Mouse (Mus musculus) midbrain, embryonic 11.5 days (tissue): ENCODE results near the gene Crocc2. TPM values are rescaled to one million over a fixed set of nuclear protein-coding genes. Genes with fewer than 3 reads are reported as not detected.

Experiments
- ATAC-seq: fragments of 200-750 bp; cut with Nextera tagmentation; 2 replicates; pipeline ENCODE4 v1.8.0; 2017; ENCODE audit warnings: moderate TSS enrichment, moderate library complexity; ENCODE audit not compliant: low FRiP score
- DNase-seq: peaks from one replicate; pipeline ENCODE4 v3.0.0; 2015; ENCODE audit warnings: low spot score; ENCODE audit errors: missing footprints
- H3K27ac ChIP-seq: fragments of 300-500 bp; sonication (generic); 2 replicates; pipeline ENCODE4 v1.5.1; 2014; ENCODE audit warnings: low read depth, low read length
- H3K27me3 ChIP-seq: fragments of 300-500 bp; sonication (generic); 2 replicates; pipeline ENCODE4 v1.6.1; 2014; ENCODE audit warnings: mild to moderate bottlenecking, low read length, moderate library complexity, mixed read lengths; ENCODE audit not compliant: control insufficient read depth, insufficient read depth
- H3K36me3 ChIP-seq: fragments of 300-500 bp; sonication (generic); 2 replicates; pipeline ENCODE4 v1.6.1; 2014; ENCODE audit warnings: mild to moderate bottlenecking, low read length, moderate library complexity, mixed read lengths; ENCODE audit not compliant: control insufficient read depth, insufficient read depth
- H3K4me1 ChIP-seq: fragments of 300-500 bp; sonication (generic); 2 replicates; pipeline ENCODE4 v1.6.1; 2014; ENCODE audit warnings: low read length; ENCODE audit not compliant: control insufficient read depth, insufficient read depth
- H3K4me2 ChIP-seq: fragments of 300-500 bp; sonication (generic); 2 replicates; pipeline ENCODE4 v1.6.1; 2014; ENCODE audit warnings: mild to moderate bottlenecking, moderate library complexity
- H3K4me3 ChIP-seq: fragments of 300-500 bp; sonication (generic); 2 replicates; pipeline ENCODE4 v1.5.1; 2014; ENCODE audit warnings: low read depth, low read length
- H3K9ac ChIP-seq: fragments of 300-500 bp; sonication (generic); 2 replicates; pipeline ENCODE4 v1.6.1; 2014; ENCODE audit warnings: low read length
- H3K9me3 ChIP-seq: fragments of 300-500 bp; sonication (generic); 2 replicates; pipeline ENCODE4 v1.6.1; 2016; ENCODE audit warnings: low read length; ENCODE audit not compliant: control insufficient read depth
- WGBS: fragments of 180-500 bp; shearing (Covaris S2); extraction: QIAGEN DNeasy Blood & Tissue Kit; methylation state at CpG from one replicate; pipeline ENCODE4 v1.1.7; 2014; 5-methylcytosine and 5-hydroxymethylcytosine counted together
- microRNA-seq: library from miRNA; unstranded; fragments of <30 nt; microRNA quantifications from one replicate; pipeline ENCODE4, GENCODE M21; 2017
- polyA plus RNA-seq: library from polyadenylated mRNA; unstranded; fragments of >200 nt; fragmentation: Nextera tagmentation; extraction: Ambion mirVana; gene quantifications from 2 replicates; pipeline ENCODE4 v1.2.1, GENCODE M21; 2014

Crocc2 gene
- polyA plus RNA-seq, 1 experiment from 2014 or later, result 0.11 TPM

DNA sequence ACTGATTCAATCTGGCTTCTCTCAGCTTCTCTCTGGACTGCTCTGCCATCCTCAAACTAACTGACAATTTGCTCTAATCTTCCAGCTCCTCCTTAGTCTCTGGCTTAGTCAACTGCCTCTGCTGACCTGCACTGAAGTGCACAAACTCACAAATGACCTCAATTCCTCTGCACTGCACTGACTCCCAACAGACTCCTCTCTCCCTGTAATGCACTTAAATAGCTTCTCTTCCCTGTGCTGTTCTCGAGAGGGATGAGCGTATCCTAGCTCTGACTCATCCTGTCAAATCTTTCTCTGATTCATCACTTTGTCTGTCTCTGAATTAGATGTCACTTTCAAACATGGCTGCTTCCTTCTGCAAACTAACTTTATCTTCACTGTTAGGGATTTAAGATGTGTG lies 99.7 kb downstream of the Crocc2 start:
- Histone ChIP-seq H3K9ac (no peak overlapping the region), H3K4me1 (no peaks in the 10 kb centered on the region), H3K27ac (no peak overlapping the region), H3K36me3 (no peaks in the 10 kb centered on the region), H3K9me3 (no peaks in the 10 kb centered on the region), H3K27me3 (no peaks in the 10 kb centered on the region), H3K4me2 (no peak overlapping the region), H3K4me3 (no peak overlapping the region)
- 86% methylated on average over 2 of the region's 2 CpGs for WGBS
- no peak for ATAC-seq
- no peak for DNase-seq

DNA sequence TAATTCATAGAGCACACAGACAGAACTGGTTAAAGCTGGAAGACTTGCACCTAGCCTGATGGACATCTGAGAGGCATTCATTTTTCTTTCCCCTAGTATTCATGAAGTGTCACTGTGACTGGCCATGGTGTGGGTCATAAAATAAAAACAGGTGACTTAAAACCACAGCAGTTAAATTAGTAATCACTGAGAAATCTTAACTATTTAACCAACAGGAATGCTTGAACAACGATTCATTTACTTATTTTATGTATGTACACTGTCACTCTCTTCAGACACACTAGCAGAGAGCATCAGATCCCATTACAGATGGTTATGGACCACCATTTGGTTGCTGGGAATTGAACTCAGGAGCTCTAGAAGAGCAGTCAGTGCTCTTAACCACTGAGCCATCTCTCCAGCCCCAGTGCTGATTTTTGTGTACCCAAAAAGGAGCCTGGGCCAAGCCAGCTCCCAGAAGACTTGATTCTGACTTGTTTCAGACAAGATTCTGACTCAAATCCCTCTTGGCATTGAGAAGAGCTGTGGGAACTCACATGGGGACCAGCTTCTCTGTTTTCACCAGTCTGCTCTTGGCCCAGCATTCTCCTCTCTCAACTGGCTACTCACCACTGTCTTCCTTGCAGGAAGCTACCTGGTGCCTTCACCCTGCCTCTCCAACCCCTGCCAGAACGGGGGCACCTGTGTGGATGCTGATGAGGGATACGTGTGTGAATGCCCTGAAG lies 102.2 kb downstream of the Crocc2 start:
- WGBS, result 65% methylated on average over 3 of the region's 3 CpGs
- no peak for ATAC-seq

DNA sequence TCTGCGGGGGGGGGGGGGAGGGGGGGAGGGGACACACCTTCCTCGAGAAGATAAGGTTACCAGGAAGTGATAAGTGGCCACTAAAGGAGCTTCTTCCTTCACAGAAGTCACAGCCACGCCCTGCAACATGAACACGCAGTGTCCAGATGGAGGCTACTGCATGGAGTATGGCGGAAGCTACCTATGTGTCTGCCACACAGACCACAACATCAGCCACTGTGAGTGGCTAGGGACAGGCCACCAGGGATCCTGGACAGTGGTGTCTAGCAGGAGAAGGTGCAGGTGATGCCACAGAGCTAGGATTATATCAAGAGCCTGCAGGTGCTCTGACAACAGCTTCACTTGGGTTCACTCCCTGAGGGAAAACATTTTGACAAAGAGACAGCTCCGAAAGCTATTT lies 103.2 kb downstream of the Crocc2 start:
- H3K27ac ChIP-seq, result no peak overlapping the region
- ATAC-seq, result no peak
- WGBS, result 77% methylated on average over 6 of the region's 6 CpGs

More for the DNA sequence above, 102.2 kb downstream of the Crocc2 start:
- H3K9ac ChIP-seq, result no peak overlapping the region
- no peaks in the 10 kb centered on the region for H3K36me3 ChIP-seq
- H3K4me3 ChIP-seq, result no peak overlapping the region
- no peaks in the 10 kb centered on the region for H3K27me3 ChIP-seq
- no peak overlapping the region for H3K4me2 ChIP-seq
- no peaks in the 10 kb centered on the region for H3K9me3 ChIP-seq
- no peak overlapping the region for H3K27ac ChIP-seq
- no peaks in the 10 kb centered on the region for H3K4me1 ChIP-seq
- no peak for DNase-seq

GRCm38 (mm10) chr1:93272409-93272821 lies 103.9 kb downstream of the Crocc2 start:
- H3K4me2 ChIP-seq, result peak overlapping the region; percentile 4; the same call in 1 of the 2 replicates
- 3% methylated on average over 16 of the region's 16 CpGs for WGBS
- no peak overlapping the region for H3K4me3 ChIP-seq
- ATAC-seq (peak; percentile 52; the same call in 1 of the 2 replicates), DNase-seq (peak; percentile 91)
- no peak overlapping the region for H3K27ac ChIP-seq
- no peak overlapping the region for H3K9ac ChIP-seq
- no peaks in the 10 kb centered on the region for H3K4me1 ChIP-seq
- H3K9me3 ChIP-seq, result no peaks in the 10 kb centered on the region
- H3K27me3 ChIP-seq, result no peaks in the 10 kb centered on the region
- no peaks in the 10 kb centered on the region for H3K36me3 ChIP-seq

More for the DNA sequence above, 103.2 kb downstream of the Crocc2 start:
- Histone ChIP-seq H3K9me3 (no peaks in the 10 kb centered on the region), H3K27me3 (no peaks in the 10 kb centered on the region), H3K36me3 (no peaks in the 10 kb centered on the region), H3K4me3 (no peak overlapping the region), H3K4me2 (no peak overlapping the region), H3K9ac (no peak overlapping the region), H3K4me1 (no peaks in the 10 kb centered on the region)
- DNase-seq, result peak; percentile 70

DNA sequence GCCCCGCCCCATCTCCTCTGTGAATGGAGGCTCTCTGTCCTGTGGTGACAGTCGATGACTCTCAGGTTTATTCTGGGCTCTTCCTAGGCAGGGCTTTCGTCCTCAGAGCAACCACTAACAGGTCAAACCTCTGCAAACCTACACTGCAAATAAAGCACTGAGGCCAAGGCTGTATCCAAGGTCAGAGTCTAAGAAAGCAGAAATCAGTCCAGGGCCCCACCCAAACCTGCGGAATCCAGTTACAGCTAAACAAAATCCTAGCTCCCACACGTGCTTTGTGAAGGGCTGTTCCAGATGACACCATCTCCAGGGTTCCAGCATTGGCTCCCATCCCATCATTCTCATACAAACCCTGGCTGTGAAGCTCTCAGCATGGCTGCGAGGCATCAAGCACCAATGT lies 107.0 kb downstream of the Crocc2 start:
- Histone ChIP-seq H3K4me1 (no peaks in the 10 kb centered on the region), H3K27me3 (no peaks in the 10 kb centered on the region), H3K4me2 (no peak overlapping the region), H3K9ac (no peak overlapping the region), H3K4me3 (no peak overlapping the region), H3K27ac (no peak overlapping the region), H3K36me3 (no peaks in the 10 kb centered on the region), H3K9me3 (no peaks in the 10 kb centered on the region)
- no peak for ATAC-seq
- WGBS, result 79% methylated on average over 6 of the region's 6 CpGs
- no peak for DNase-seq

DNA sequence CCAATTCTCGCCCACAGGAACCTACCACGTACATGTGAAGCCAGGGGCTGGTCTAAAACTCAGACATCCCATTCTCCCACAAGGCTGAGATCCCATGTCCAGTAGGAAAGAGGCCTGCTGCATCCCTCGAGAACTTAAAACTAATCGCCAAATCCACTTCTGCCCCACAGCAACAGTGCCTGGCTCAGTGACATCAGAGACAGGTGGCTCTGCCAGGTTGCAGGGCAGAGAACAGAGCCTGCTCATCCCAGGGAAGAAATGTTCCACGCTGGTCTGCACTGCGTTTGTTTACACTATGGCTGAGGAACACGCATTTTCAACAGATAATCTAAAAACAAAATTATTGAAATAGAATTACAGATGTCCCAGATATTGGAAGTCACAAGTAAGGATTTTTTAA lies 108.5 kb downstream of the Crocc2 start:
- Histone ChIP-seq H3K4me3 (no peak overlapping the region), H3K27ac (no peak overlapping the region), H3K4me2 (no peak overlapping the region), H3K9ac (no peak overlapping the region), H3K27me3 (no peaks in the 10 kb centered on the region), H3K9me3 (no peaks in the 10 kb centered on the region), H3K36me3 (no peaks in the 10 kb centered on the region), H3K4me1 (no peaks in the 10 kb centered on the region)
- no peak for ATAC-seq
- 79% methylated on average over 7 of the region's 7 CpGs for WGBS
- no peak for DNase-seq

Small RNA genes lying within 50 kb of the gene (microRNA-seq; reads per million reads assigned to microRNA genes)
- not detected for gene Mir6901

Other genes with a start within 250 kb of the Crocc2 start
- gene Capn10, start 234.3 kb upstream of the Crocc2 start, polyA plus RNA-seq, result 34.5 and 40.4 TPM in 2 replicates
- gene Gpr35, start 217.9 kb upstream of the Crocc2 start, polyA plus RNA-seq, result 0.32 TPM in 1 of 2 replicates, not detected in the other
- not detected in 2 replicates for gene Aqp12, start 162.4 kb upstream of the Crocc2 start, polyA plus RNA-seq
- gene Kif1a, start 66.8 kb upstream of the Crocc2 start, polyA plus RNA-seq, result 51.0 and 59.6 TPM in 2 replicates
- gene Agxt, start 33.5 kb upstream of the Crocc2 start, polyA plus RNA-seq, result not detected in 2 replicates
- gene 2310007B03Rik, start 7.8 kb upstream of the Crocc2 start, polyA plus RNA-seq, result 0.22 and 0.34 TPM in 2 replicates
- 1.8 and 2.0 TPM in 2 replicates for gene Sned1, start 67.1 kb downstream of the Crocc2 start, polyA plus RNA-seq
- 31.8 and 38.4 TPM in 2 replicates for gene Mterf4, start 137.2 kb downstream of the Crocc2 start, polyA plus RNA-seq
- 88.5 and 94.8 TPM in 2 replicates for gene Ppp1r7, start 174.1 kb downstream of the Crocc2 start, polyA plus RNA-seq
- 15.0 and 16.0 TPM in 2 replicates for gene Pask, start 174.8 kb downstream of the Crocc2 start, polyA plus RNA-seq
- gene Ano7, start 205.2 kb downstream of the Crocc2 start, polyA plus RNA-seq, result 0.31 TPM in 1 of 2 replicates, not detected in the other